Mouse (Mus musculus): ENCODE measurements around the gene Gm45837. TPM values are rescaled to one million over a fixed set of nuclear protein-coding genes. Genes with fewer than 3 reads are reported as not detected.

Gm45837 gene
- polyA plus RNA-seq, 1 experiment from 2014 or later: not detected

DNA sequence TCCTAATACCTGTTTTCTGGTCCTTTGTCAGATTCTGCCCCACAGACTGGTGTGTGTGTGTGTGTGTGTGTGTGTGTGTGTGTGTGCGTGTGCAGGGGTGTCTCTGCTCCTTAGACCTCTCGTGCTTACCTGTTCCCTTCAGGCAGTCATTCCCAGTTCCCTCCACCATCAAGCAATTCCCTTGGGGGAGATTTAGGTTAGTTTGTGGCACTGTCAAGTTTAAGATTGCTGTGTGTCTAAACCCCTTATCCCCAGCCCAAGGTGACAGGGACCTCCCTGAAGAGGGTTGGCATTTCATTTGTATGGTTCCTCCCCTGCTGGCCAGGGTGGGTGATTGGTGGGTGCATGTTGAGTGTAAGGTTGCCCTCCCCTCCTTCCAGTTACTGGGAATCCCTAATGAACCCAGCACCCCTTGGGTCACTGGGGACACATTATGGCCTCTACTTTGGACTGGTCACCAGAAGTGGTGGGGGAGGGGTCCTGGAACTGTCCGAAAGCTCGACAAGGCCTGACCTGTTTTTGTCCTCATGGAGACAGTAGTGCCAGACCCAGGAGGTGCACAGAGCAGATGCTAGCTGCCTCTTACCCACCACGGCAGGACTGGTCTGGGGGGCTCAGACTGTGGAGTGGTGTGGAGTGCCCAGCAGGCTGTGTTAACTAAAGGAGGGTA lies 31.8 kb upstream of the Gm45837 start:
- H3K9me3 ChIP-seq (replicated peaks): no peaks in the 10 kb centered on the region
- H3K36me3 ChIP-seq: no peaks in the 10 kb centered on the region
- WGBS: 70% methylated on average over 5 of the region's 5 CpGs
- H3K4me3 ChIP-seq: no peak overlapping the region
- no peak for DNase-seq (ENCODE audit: low spot score)
- peak overlapping the region; percentile 32 for H3K27ac ChIP-seq
- H3K27me3 ChIP-seq (ENCODE audit: low read depth, poor library complexity, severe bottlenecking): no peaks in the 10 kb centered on the region
- H3K4me1 ChIP-seq: peaks cover 31% of the 10 kb centered on the region

DNA sequence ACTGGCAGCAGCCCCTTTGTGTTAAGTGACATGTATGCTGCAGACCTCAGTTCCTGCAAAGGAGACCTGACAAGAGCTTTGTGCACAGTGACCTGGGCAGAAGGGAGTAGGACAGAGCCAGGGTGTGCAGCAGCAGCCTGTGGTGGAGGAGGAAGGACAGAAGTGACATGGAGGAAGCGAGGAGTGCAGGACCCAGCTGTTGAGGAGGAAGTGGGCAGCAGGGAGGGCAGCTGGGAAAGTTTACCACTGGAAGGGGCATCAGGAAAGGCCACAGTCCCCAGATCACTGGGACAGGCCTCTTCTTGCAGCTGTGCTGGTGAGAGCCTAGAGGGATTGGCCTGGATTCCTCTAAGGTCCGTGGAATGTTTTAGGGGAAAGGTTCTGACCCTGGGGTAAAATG lies 31.0 kb upstream of the Gm45837 start:
- WGBS: 67% methylated on average over 2 of the region's 2 CpGs
- H3K27ac ChIP-seq: peak overlapping the region; percentile 32
- H3K36me3 ChIP-seq: no peaks in the 10 kb centered on the region
- H3K4me1 ChIP-seq: peaks cover 34% of the 10 kb centered on the region
- no peaks in the 10 kb centered on the region for H3K27me3 ChIP-seq (ENCODE audit: low read depth, poor library complexity, severe bottlenecking)
- H3K9me3 ChIP-seq (replicated peaks): no peaks in the 10 kb centered on the region
- no peak overlapping the region for H3K4me3 ChIP-seq
- DNase-seq (ENCODE audit: low spot score): no peak

DNA sequence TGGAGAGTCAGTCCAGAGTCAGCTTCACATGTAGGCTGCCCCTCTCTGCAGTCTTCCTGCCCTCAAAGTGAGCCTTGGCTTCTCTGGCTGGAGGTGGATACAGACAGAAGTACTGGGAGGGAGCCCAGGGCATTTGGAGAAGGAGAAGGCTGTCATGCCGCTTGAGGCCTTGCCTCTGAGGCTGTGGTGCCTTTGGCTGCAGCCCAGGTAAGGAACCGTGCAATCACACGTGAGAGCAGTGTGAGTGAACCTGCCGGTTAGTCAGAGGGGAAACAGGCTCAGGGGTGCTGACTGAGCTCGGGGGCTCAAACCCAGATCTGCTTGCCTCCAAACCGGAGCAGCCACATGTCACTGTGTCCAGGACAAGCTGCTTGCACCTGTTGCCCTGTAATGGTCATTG lies 29.2 kb upstream of the Gm45837 start:
- WGBS: 79% methylated on average over 6 of the region's 6 CpGs

DNA sequence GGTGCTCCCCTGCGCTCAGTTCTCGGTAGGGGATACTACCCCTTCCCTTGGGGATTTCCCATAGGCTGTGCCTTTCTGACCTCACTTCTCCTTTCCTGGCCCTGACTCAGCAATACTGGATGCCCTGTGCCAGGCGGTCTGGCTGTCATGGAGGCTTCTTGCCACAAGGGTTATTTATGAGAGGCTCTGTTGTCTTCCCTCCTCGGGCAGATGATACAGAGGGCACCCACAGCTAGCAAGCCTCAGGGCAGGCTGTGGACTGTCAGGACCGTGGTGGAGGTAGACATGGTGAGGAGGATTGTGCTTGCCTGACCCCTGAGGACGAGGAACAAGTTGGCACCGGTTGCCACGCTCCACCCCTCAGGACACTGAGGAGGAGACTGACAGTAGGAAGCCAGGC lies 28.3 kb upstream of the Gm45837 start:
- H3K27me3 ChIP-seq (ENCODE audit: low read depth, poor library complexity, severe bottlenecking): no peaks in the 10 kb centered on the region
- no peaks in the 10 kb centered on the region for H3K9me3 ChIP-seq (replicated peaks)
- H3K36me3 ChIP-seq: no peaks in the 10 kb centered on the region
- H3K27ac ChIP-seq: 0 out of 2 replicates have a peak overlapping the region, but pooled peaks have one; percentile 31
- WGBS: 67% methylated on average over 8 of the region's 8 CpGs
- no peak for DNase-seq (ENCODE audit: low spot score)
- peaks cover 46% of the 10 kb centered on the region for H3K4me1 ChIP-seq
- no peak overlapping the region for H3K4me3 ChIP-seq

More for the DNA sequence above, 29.2 kb upstream of the Gm45837 start:
- Histone ChIP-seq H3K4me1 (peaks cover 51% of the 10 kb centered on the region), H3K9me3 (replicated peaks) (no peaks in the 10 kb centered on the region), H3K4me3 (no peak overlapping the region), H3K27me3 (ENCODE audit: low read depth, poor library complexity, severe bottlenecking) (no peaks in the 10 kb centered on the region), H3K27ac (no peak overlapping the region), H3K36me3 (no peaks in the 10 kb centered on the region)
- no peak for DNase-seq (ENCODE audit: low spot score)

DNA sequence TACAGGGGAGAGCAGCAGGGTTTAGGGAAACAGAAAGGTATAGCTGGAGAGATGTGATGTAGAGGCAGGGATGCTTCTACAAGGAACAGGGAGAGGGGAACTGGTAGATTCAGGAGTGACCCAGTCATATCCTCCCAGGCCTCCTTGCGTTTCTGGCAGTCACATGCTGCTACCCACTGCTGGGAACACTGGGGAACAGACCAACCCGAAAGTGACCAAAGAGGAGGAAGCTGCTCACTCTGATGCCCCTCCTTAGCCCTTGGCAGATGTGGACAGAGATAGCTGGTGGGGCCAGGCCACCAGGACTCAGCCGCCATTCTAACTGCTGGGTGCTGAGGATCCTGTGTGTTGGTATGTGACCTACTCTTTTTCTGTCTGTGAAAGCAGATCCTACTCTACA lies 26.9 kb upstream of the Gm45837 start:
- peaks cover 32% of the 10 kb centered on the region for H3K4me1 ChIP-seq
- peaks cover 7% of the 10 kb centered on the region; the same call in 1 of the 2 replicates for H3K36me3 ChIP-seq
- H3K9me3 ChIP-seq (replicated peaks): no peaks in the 10 kb centered on the region
- no peak for DNase-seq (ENCODE audit: low spot score)
- 83% methylated on average over 3 of the region's 3 CpGs for WGBS
- H3K27me3 ChIP-seq (ENCODE audit: low read depth, poor library complexity, severe bottlenecking): no peaks in the 10 kb centered on the region
- H3K27ac ChIP-seq: no peak overlapping the region
- H3K4me3 ChIP-seq: no peak overlapping the region

DNA sequence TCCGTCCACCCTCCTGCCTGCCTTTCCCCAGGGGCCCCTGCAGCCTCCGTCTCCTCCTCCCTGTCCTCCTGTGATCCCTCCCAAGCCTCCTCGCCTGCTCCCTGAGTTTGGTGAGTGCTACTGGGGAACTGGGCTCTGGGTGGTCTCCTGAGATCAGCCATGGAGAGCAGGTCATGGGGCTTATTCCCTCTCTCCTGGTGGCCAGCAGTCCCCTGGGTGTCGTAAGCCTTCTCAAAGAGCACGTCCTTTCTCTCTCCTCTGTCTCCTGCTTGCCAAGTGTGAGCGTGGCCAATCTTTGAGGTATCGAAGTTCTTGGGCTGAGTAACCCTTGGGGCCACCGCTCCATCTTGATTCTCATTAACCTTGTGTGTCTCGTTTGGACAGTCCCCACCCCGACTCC lies 25.8 kb upstream of the Gm45837 start:
- DNase-seq (ENCODE audit: low spot score): no peak
- no peaks in the 10 kb centered on the region for H3K27me3 ChIP-seq (ENCODE audit: low read depth, poor library complexity, severe bottlenecking)
- peak overlapping the region; percentile 70 for H3K27ac ChIP-seq
- 73% methylated on average over 10 of the region's 10 CpGs for WGBS
- peaks cover 21% of the 10 kb centered on the region for H3K4me1 ChIP-seq
- no peaks in the 10 kb centered on the region for H3K9me3 ChIP-seq (replicated peaks)
- no peak overlapping the region for H3K4me3 ChIP-seq
- peaks cover 12% of the 10 kb centered on the region; the same call in 1 of the 2 replicates for H3K36me3 ChIP-seq

DNA sequence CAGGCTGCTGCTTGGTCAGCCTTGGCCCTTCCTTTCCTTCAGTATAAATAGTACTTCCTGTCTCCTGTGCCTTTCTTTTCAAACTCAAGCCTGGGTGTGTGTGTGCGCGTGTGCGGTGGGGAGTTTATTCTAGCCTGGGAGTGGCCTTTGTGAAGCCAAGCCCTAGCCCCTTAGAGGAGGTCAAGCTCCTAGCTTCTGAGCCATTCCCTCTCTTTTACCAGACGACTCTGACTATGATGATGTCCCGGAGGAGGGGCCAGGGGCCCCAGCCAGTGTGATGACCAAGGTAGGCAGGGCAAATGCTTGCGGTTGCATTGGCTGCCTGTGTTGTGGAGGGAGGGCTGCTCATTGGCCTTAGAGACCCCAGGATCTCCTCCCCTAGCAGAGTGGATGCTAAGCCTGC lies 25.4 kb upstream of the Gm45837 start:
- 53% methylated on average over 6 of the region's 6 CpGs for WGBS
- H3K27ac ChIP-seq: peak overlapping the region; percentile 66
- no peak for DNase-seq (ENCODE audit: low spot score)

DNA sequence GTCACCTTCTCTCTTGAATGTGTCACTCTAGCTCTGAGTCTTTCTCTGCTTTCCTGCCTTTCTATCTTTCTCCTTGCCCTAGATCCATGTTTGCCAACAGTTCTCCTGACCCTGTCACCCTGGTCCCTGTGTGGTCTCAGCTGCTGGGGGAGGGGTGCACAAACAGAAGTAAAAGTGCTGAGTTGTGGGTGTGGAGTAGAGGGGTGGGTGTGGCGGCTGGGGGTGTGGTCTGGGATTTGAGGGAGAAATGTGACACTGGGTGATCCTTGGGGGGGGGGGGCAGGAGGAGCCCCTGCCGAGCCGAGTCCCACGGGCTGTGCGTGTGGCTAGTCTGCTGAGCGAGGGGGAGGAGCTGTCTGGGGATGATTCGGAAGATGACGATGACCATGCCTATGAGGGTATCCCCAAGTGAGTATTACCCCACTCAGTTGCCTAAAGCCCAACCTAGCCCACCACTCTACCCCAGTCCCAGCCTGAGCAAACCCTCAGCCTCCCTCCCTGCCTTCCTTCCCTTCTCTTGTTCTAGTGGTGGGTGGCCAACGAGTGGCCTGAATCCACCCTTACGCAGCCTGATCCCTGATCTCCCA lies 24.7 kb upstream of the Gm45837 start:
- Histone ChIP-seq H3K27me3 (ENCODE audit: low read depth, poor library complexity, severe bottlenecking) (no peaks in the 10 kb centered on the region), H3K4me1 (peaks cover 21% of the 10 kb centered on the region), H3K9me3 (replicated peaks) (no peaks in the 10 kb centered on the region), H3K27ac (peak overlapping the region; percentile 66), H3K36me3 (peaks cover 19% of the 10 kb centered on the region; the same call in 1 of the 2 replicates), H3K4me3 (no peak overlapping the region)
- WGBS: 45% methylated on average over 10 of the region's 10 CpGs
- no peak for DNase-seq (ENCODE audit: low spot score)

More for the DNA sequence above, 25.4 kb upstream of the Gm45837 start:
- no peaks in the 10 kb centered on the region for H3K9me3 ChIP-seq (replicated peaks)
- no peak overlapping the region for H3K4me3 ChIP-seq
- peaks cover 21% of the 10 kb centered on the region for H3K4me1 ChIP-seq
- peaks cover 16% of the 10 kb centered on the region; the same call in 1 of the 2 replicates for H3K36me3 ChIP-seq
- no peaks in the 10 kb centered on the region for H3K27me3 ChIP-seq (ENCODE audit: low read depth, poor library complexity, severe bottlenecking)

DNA sequence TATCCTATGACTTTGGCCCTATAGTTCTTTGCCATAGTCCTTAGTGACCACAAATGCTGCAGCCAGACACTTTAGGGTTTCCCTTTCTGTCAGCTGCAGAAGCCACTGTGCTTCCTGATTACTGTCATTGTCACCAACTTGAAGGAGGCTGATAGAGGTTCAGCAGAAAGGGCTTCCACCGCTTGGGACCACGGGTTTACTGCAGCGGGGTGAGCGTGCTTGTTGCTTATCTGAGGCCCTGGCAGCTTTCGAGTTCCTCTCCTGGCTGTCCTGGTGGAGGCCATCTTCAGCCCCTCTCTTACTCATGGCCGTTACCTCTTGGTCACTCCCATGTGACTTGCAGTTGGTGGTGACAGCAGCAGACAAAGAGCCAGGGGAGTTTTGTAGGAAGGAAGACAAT lies 21.4 kb upstream of the Gm45837 start:
- no peaks in the 10 kb centered on the region for H3K9me3 ChIP-seq (replicated peaks)
- H3K4me3 ChIP-seq: no peak overlapping the region
- H3K4me1 ChIP-seq: peaks cover 49% of the 10 kb centered on the region
- no peak overlapping the region for H3K27ac ChIP-seq
- H3K36me3 ChIP-seq: peaks cover 19% of the 10 kb centered on the region; the same call in 1 of the 2 replicates
- DNase-seq (ENCODE audit: low spot score): no peak
- H3K27me3 ChIP-seq (ENCODE audit: low read depth, poor library complexity, severe bottlenecking): no peaks in the 10 kb centered on the region
- WGBS: 93% methylated on average over 6 of the region's 6 CpGs

DNA sequence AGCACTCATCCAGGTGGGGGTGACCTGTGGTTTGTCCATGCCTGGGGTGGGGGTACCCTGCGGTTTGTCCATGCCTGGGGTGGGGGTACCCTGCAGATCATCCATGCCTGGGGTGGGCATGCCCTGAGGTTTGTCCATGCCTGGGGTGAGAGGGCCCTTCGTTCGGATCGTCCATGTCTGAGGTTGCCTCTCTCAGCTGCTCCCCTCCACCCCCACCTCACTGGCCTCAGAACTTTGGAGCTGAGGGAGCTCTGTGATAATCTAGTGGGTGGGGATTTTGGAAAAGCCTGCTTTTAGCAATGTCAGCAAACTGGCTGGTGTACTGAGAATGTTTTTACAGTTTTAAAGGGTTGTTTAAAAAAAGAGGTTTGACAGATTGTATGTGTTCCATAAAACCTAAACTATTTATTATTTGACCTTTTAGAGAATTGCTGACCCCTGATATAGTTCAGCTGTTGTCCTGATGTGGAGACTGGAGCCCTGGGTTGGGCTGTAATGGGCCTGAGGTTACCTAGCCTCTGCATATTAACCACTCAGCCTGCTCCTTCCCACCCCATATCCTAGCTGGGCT lies 18.7 kb upstream of the Gm45837 start:
- Histone ChIP-seq H3K27me3 (ENCODE audit: low read depth, poor library complexity, severe bottlenecking) (no peaks in the 10 kb centered on the region), H3K4me3 (no peak overlapping the region), H3K4me1 (peaks cover 44% of the 10 kb centered on the region), H3K9me3 (replicated peaks) (no peaks in the 10 kb centered on the region), H3K36me3 (peaks cover 26% of the 10 kb centered on the region), H3K27ac (peak overlapping the region; percentile 85; the same call in 1 of the 2 replicates)
- DNase-seq (ENCODE audit: low spot score): no peak
- 82% methylated on average over 4 of the region's 4 CpGs for WGBS

DNA sequence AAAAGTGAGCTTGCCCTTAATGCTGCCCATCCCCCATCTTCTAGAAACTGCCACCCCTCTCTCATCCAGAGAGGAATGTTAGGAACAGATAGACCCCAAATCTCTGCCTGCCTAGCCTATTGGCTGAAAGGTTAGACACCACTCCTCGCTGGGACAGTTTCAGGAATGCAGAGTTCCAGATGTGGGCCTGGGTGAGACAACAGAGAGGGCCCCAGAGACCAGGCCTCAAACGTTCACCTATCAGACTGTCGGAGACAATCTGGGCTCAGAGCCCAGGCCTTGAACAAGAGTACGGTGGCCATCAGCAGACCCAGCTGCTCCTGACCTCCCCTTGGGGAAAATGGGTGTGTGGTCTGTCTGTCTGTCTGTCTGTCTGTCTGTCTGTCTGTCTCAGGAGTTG lies 17.7 kb upstream of the Gm45837 start:
- Histone ChIP-seq H3K9me3 (replicated peaks) (no peaks in the 10 kb centered on the region), H3K4me3 (no peak overlapping the region), H3K27me3 (ENCODE audit: low read depth, poor library complexity, severe bottlenecking) (no peaks in the 10 kb centered on the region), H3K36me3 (peaks cover 32% of the 10 kb centered on the region), H3K27ac (peak overlapping the region; percentile 85), H3K4me1 (peaks cover 44% of the 10 kb centered on the region)
- WGBS: 52% methylated on average over 4 of the region's 4 CpGs
- no peak for DNase-seq (ENCODE audit: low spot score)

DNA sequence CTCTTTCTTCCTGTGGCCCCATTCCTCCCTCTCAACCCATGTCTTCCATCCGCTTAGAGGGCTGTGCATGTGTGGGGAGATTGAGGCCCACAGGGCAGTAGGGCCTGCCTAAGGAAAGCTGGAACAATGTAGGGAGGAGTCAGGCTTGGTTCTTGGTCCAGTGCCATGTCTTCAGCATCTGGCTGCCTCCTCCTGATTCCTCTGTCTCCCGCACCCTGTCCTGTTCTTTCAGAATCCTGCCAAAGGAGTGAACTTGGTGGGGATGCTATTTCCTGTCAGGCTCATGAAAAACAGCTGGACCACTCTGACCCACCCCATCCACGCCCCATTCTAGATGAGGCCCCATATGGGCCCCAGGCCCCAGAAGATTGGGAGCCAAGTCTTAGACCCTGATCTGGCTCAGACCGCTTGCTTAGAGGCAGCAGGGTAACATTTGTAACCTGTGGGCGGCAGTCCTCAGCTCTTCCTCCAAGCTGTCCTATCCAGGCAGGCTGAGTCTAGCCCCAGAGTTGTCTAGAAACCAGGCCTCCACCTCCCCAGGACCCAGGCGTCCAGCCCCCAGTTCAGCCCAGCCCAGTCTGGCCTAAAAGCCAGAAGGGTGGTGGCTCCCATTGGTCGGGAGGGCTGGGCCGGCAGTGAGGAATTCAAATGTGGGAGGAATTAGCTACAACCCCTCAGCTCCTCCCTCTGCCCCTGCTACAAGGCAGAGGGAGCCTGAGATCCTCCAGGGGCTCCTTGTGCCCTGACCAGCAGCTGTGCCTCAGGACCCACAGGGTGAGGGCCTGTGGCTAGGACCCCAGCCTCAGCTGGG lies 16.8 kb upstream of the Gm45837 start:
- 34% methylated on average over 8 of the region's 8 CpGs for WGBS
- H3K27ac ChIP-seq: peak overlapping the region; percentile 85
- no peaks in the 10 kb centered on the region for H3K27me3 ChIP-seq (ENCODE audit: low read depth, poor library complexity, severe bottlenecking)
- H3K4me1 ChIP-seq: peaks cover 44% of the 10 kb centered on the region
- H3K36me3 ChIP-seq: peaks cover 37% of the 10 kb centered on the region
- peak; percentile 62 for DNase-seq (ENCODE audit: low spot score)
- H3K4me3 ChIP-seq: peak overlapping the region; percentile 18
- no peaks in the 10 kb centered on the region for H3K9me3 ChIP-seq (replicated peaks)
